Mouse (Mus musculus) CH12.LX (cell line): ENCODE measurements around the gene Hsp90ab1. TPM values are rescaled to one million over a fixed set of nuclear protein-coding genes. Genes with fewer than 3 reads are reported as not detected.
A peak's percentile ranks its signal among the peaks of the same experiment; 100 is the strongest.

ENCODE experiments used
- DNase-seq: peaks from one replicate; pipeline ENCODE4 v3.0.0-alpha.2; 2013; ENCODE audit errors: extremely low read depth
- H3K27ac ChIP-seq: 2 replicates; pipeline ENCODE4 v1.5.1; 2012; ENCODE audit warnings: low read depth, mild to moderate bottlenecking, control low read depth, moderate library complexity; ENCODE audit not compliant: insufficient read depth
- H3K27me3 ChIP-seq: replicated peaks from 2 replicates; pipeline ENCODE3; 2012; ENCODE audit warnings: inconsistent platforms
- H3K36me3 ChIP-seq, 2 experiments: replicated peaks in 1 of 2; 2 replicates each; pipeline versions ENCODE3 to v1.6.1; 2012; ENCODE audit warnings: inconsistent platforms in 1 of 2, low read length in 1 of 2, mild to moderate bottlenecking in 1 of 2, mixed read lengths in 1 of 2, moderate library complexity in 1 of 2; ENCODE audit not compliant: control insufficient read depth in 1 of 2, insufficient read depth in 1 of 2
- H3K4me1 ChIP-seq, 2 experiments: 2 replicates each; pipeline ENCODE4 v1.6.1; 2012; ENCODE audit warnings: inconsistent platforms in 1 of 2, moderate library complexity in 1 of 2; ENCODE audit not compliant: insufficient read depth in 2 of 2, control insufficient read depth in 1 of 2
- H3K4me2 ChIP-seq: 2 replicates; pipeline ENCODE4 v1.6.1; 2012; ENCODE audit warnings: low read depth, mild to moderate bottlenecking, control low read depth; ENCODE audit not compliant: poor library complexity, insufficient read depth, severe bottlenecking
- H3K4me3 ChIP-seq, 3 experiments: fragments of 150-350 bp in 1 of 3; sonication (generic) in 1 of 3; replicated peaks in 1 of 3; 2 replicates each; pipeline versions ENCODE3 to v1.5.1; 2011 to 2012; ENCODE audit warnings: low read depth in 2 of 3, low read length in 2 of 3, mild to moderate bottlenecking in 2 of 3, moderate library complexity in 2 of 3, control low read depth in 1 of 3, improper control_type of control experiment in 1 of 3, inconsistent platforms in 1 of 3, mixed read lengths in 1 of 3; ENCODE audit not compliant: poor library complexity in 1 of 3
- H3K79me2 ChIP-seq: replicated peaks from 2 replicates; pipeline ENCODE4 v1.6.1; 2012; ENCODE audit warnings: mild to moderate bottlenecking, moderate library complexity; ENCODE audit not compliant: control insufficient read depth, poor library complexity, insufficient read depth, severe bottlenecking; ENCODE audit errors: extremely low read depth
- H3K9ac ChIP-seq: 2 replicates; pipeline ENCODE4 v1.6.1; 2012; ENCODE audit warnings: low read depth, mild to moderate bottlenecking, control low read depth, moderate library complexity; ENCODE audit not compliant: insufficient read depth
- H3K9me3 ChIP-seq: replicated peaks from 2 replicates; pipeline ENCODE3; 2012; ENCODE audit warnings: low read length, inconsistent platforms, mixed read lengths
- BHLHE40 ChIP-seq: IDR thresholded peaks from 2 replicates; pipeline ENCODE4 v1.6.1; 2011; ENCODE audit warnings: mild to moderate bottlenecking, low read depth, low read length, improper control_type of control experiment
- CHD1 ChIP-seq: IDR thresholded peaks from 2 replicates; pipeline ENCODE4 v1.6.1; 2012; ENCODE audit warnings: low read depth, low read length, improper control_type of control experiment, inconsistent platforms
- CHD2 ChIP-seq: IDR thresholded peaks from 2 replicates; pipeline ENCODE4 v1.6.1; 2011; ENCODE audit warnings: low read length, improper control_type of control experiment
- CTCF ChIP-seq, 2 experiments: IDR thresholded peaks in 1 of 2; conservative IDR thresholded peaks in 1 of 2; 2 replicates each; pipeline ENCODE4 v1.5.1; 2011 to 2012; ENCODE audit warnings: low read depth in 2 of 2, low read length in 2 of 2, improper control_type of control experiment in 1 of 2, inconsistent platforms in 1 of 2, mild to moderate bottlenecking in 1 of 2, moderate library complexity in 1 of 2
- ELF1 ChIP-seq: IDR thresholded peaks from 2 replicates; pipeline ENCODE4 v1.6.1; 2014; ENCODE audit warnings: low read depth, mild to moderate bottlenecking, inconsistent platforms, low read length, improper control_type of control experiment
- EP300 ChIP-seq: IDR thresholded peaks from 2 replicates; pipeline ENCODE4 v1.6.1; 2011; ENCODE audit warnings: low read length, improper control_type of control experiment
- ETS1 ChIP-seq: conservative IDR thresholded peaks from 2 replicates; pipeline ENCODE4 v1.6.1; 2012; ENCODE audit warnings: low read depth, mild to moderate bottlenecking, inconsistent platforms, low read length, improper control_type of control experiment, moderate library complexity
- GABPA ChIP-seq: IDR thresholded peaks from 2 replicates; pipeline ENCODE4 v1.6.1; 2012; ENCODE audit warnings: low read depth, low read length, improper control_type of control experiment, inconsistent platforms; ENCODE audit not compliant: insufficient replicate concordance
- IRF4 ChIP-seq: IDR thresholded peaks from 2 replicates; pipeline ENCODE4 v1.6.1; 2014; ENCODE audit warnings: low read depth, mild to moderate bottlenecking, inconsistent platforms, low read length, improper control_type of control experiment
- JUN ChIP-seq: IDR thresholded peaks from 2 replicates; pipeline ENCODE4 v1.6.1; 2011; ENCODE audit warnings: low read depth, mild to moderate bottlenecking, low read length, improper control_type of control experiment, moderate library complexity; ENCODE audit not compliant: insufficient read depth
- KAT2A ChIP-seq: IDR thresholded peaks from 2 replicates; pipeline ENCODE4 v1.6.1; 2012; ENCODE audit warnings: low read length, improper control_type of control experiment, inconsistent platforms; ENCODE audit not compliant: insufficient replicate concordance
- MAFK ChIP-seq: IDR thresholded peaks from 2 replicates; pipeline ENCODE4 v1.6.1; 2011; ENCODE audit warnings: low read length, improper control_type of control experiment; ENCODE audit not compliant: insufficient replicate concordance
- MAX ChIP-seq: IDR thresholded peaks from 2 replicates; pipeline ENCODE4 v1.6.1; 2011; ENCODE audit warnings: low read length, improper control_type of control experiment
- MAZ ChIP-seq: IDR thresholded peaks from 2 replicates; pipeline ENCODE4 v1.6.1; 2012; ENCODE audit warnings: low read depth, mild to moderate bottlenecking, inconsistent platforms, low read length, improper control_type of control experiment, moderate library complexity
- MEF2A ChIP-seq: IDR thresholded peaks from 2 replicates; pipeline ENCODE4 v1.6.1; 2014; ENCODE audit warnings: low read depth, mild to moderate bottlenecking, inconsistent platforms, low read length, improper control_type of control experiment, borderline replicate concordance
- MXI1 ChIP-seq: IDR thresholded peaks from 2 replicates; pipeline ENCODE4 v1.6.1; 2011; ENCODE audit warnings: mild to moderate bottlenecking, low read depth, low read length, improper control_type of control experiment
- MYC ChIP-seq: IDR thresholded peaks from 2 replicates; pipeline ENCODE4 v1.6.1; 2011; ENCODE audit warnings: low read depth, mild to moderate bottlenecking, improper control_type of control experiment, low read length
- NELFE ChIP-seq: IDR thresholded peaks from 2 replicates; pipeline ENCODE4 v1.6.1; 2011; ENCODE audit warnings: low read depth, low read length, improper control_type of control experiment
- NRF1 ChIP-seq: IDR thresholded peaks from 2 replicates; pipeline ENCODE4 v1.6.1; 2014; ENCODE audit warnings: low read depth, mild to moderate bottlenecking, inconsistent platforms, low read length, improper control_type of control experiment, moderate library complexity
- PAX5 ChIP-seq: IDR thresholded peaks from 2 replicates; pipeline ENCODE4 v1.6.1; 2012; ENCODE audit warnings: low read length, inconsistent platforms, mixed read lengths
- POLR2A ChIP-seq: IDR thresholded peaks from 2 replicates; pipeline ENCODE4 v1.6.1; 2011; ENCODE audit warnings: low read depth, mild to moderate bottlenecking, improper control_type of control experiment, low read length
- POLR2AphosphoS2 ChIP-seq: IDR thresholded peaks from 2 replicates; pipeline ENCODE4 v1.6.1; 2011; ENCODE audit warnings: low read depth, low read length, improper control_type of control experiment
- RAD21 ChIP-seq: IDR thresholded peaks from 2 replicates; pipeline ENCODE4 v1.6.1; 2011; ENCODE audit warnings: low read depth, mild to moderate bottlenecking, low read length, improper control_type of control experiment, moderate library complexity
- RCOR1 ChIP-seq: conservative IDR thresholded peaks from 2 replicates; pipeline ENCODE4 v1.6.1; 2012; ENCODE audit warnings: low read depth, mild to moderate bottlenecking, inconsistent platforms, low read length, improper control_type of control experiment
- SIN3A ChIP-seq: IDR thresholded peaks from 2 replicates; pipeline ENCODE4 v1.6.1; 2012; ENCODE audit warnings: low read length, improper control_type of control experiment, inconsistent platforms
- SMC3 ChIP-seq: IDR thresholded peaks from 2 replicates; pipeline ENCODE4 v1.6.1; 2011; ENCODE audit warnings: low read depth, low read length, improper control_type of control experiment
- TBP ChIP-seq: conservative IDR thresholded peaks from 2 replicates; pipeline ENCODE4 v1.6.1; 2011; ENCODE audit warnings: low read depth, low read length, improper control_type of control experiment
- TCF12 ChIP-seq: IDR thresholded peaks from 2 replicates; pipeline ENCODE4 v1.6.1; 2014; ENCODE audit warnings: low read depth, mild to moderate bottlenecking, inconsistent platforms, low read length, improper control_type of control experiment
- UBTF ChIP-seq: IDR thresholded peaks from 2 replicates; pipeline ENCODE4 v1.6.1; 2012; ENCODE audit warnings: low read depth, mild to moderate bottlenecking, inconsistent platforms, low read length, improper control_type of control experiment, moderate library complexity
- USF1 ChIP-seq: IDR thresholded peaks from 2 replicates; pipeline ENCODE4 v1.6.1; 2014; ENCODE audit warnings: low read depth, mild to moderate bottlenecking, inconsistent platforms, low read length, improper control_type of control experiment
- ZC3H11A ChIP-seq: IDR thresholded peaks from 2 replicates; pipeline ENCODE4 v1.6.1; 2012; ENCODE audit warnings: low read depth, mild to moderate bottlenecking, inconsistent platforms, low read length, improper control_type of control experiment
- ZKSCAN1 ChIP-seq: IDR thresholded peaks from 2 replicates; pipeline ENCODE4 v1.6.1; 2012; ENCODE audit warnings: low read depth, inconsistent platforms, low read length, improper control_type of control experiment, borderline replicate concordance
- ZMIZ1 ChIP-seq: IDR thresholded peaks from 2 replicates; pipeline ENCODE4 v1.6.1; 2012; ENCODE audit warnings: low read depth, mild to moderate bottlenecking, inconsistent platforms, low read length, improper control_type of control experiment
- ZNF384 ChIP-seq: IDR thresholded peaks from 2 replicates; pipeline ENCODE4 v1.6.1; 2012; ENCODE audit warnings: low read depth, low read length, improper control_type of control experiment, inconsistent platforms
- dilution Hi-C: fragments of 300-500 bp; cut with MboI; formaldehyde crosslinking; loops from 2 replicates; pipeline ENCODE4 v1.14.3; 2020; ENCODE audit warnings: low sequenced_read_pairs; ENCODE audit not compliant: extremely low pct_unique_long_range_greater_than_20kb, extremely low pct_ligation_motif_present
- in situ Hi-C: fragments of 300-500 bp; cut with MboI; formaldehyde crosslinking; loops from 3 replicates; pipeline ENCODE4 v1.14.3; 2019; ENCODE audit warnings: low sequenced_read_pairs, low pct_ligation_motif_present, low pct_unique_long_range_greater_than_20kb, mixed read lengths
- polyA plus RNA-seq: library from polyadenylated mRNA; unstranded; fragments of >175 nt; gene quantifications from 2 replicates; pipeline ENCODE4 v1.2.1, GENCODE M21; 2012; ENCODE audit warnings: low read depth; ENCODE audit not compliant: insufficient read length
- total RNA-seq, 2 experiments: library from RNA; depleted of rRNA; stranded (reverse); fragments of 300-350 nt in 1 of 2; fragments of >200 nt in 1 of 2; gene quantifications; 2 replicates each; pipeline ENCODE4 v1.2.3; 2012 to 2014

The Hsp90ab1 gene
- total and polyA plus RNA-seq, 3 experiments: 790 to 4,858 (median 1,180) TPM

GRCm38 (mm10) chr17:45555452-45556106, 17.5 kb downstream of the Hsp90ab1 start, which contains the start of gene Nfkbie (continued):
- no peak for TF ChIP-seq USF1
- TF ChIP-seq SMC3: no peak
- peak; percentile 30; the same call in 1 of the 2 replicates for TF ChIP-seq MXI1
- no peak for TF ChIP-seq ZC3H11A
- peak; percentile 98 for TF ChIP-seq ELF1
- TF ChIP-seq BHLHE40: no peak
- TF ChIP-seq NELFE: peak; percentile 86
- no peak for TF ChIP-seq JUN
- TF ChIP-seq EP300: 0 out of 2 replicates have a peak, but pooled peaks have one; percentile 45
- TF ChIP-seq MYC: 0 out of 2 replicates have a peak, but pooled peaks have one; percentile 39

GRCm38 (mm10) chr17:45554420-45554819, 18.7 kb downstream of the Hsp90ab1 start:
- dilution Hi-C loops (no loop called here), in situ Hi-C loops (loop anchor here (5.0 kb wide), 1 partner anchor 37 kb away; no protein-coding TSS in a partner anchor)
- H3K4me1 ChIP-seq: peaks cover 14 to 42% of the 10 kb centered on the region in 2 experiments
- peak overlapping the region; percentile 18; the same call in 1 of the 2 replicates for H3K9ac ChIP-seq
- DNase-seq: peak; percentile 80
- H3K27me3 ChIP-seq: no peaks in the 10 kb centered on the region
- H3K79me2 ChIP-seq: peaks cover 33% of the 10 kb centered on the region
- no peaks in the 10 kb centered on the region for H3K9me3 ChIP-seq
- H3K4me2 ChIP-seq: peak overlapping the region; percentile 79
- H3K4me3 ChIP-seq: peak overlapping the region in 1 of 3 experiments; percentile 90
- peaks cover 16 to 30% of the 10 kb centered on the region in 2 experiments for H3K36me3 ChIP-seq
- peak overlapping the region; percentile 65 for H3K27ac ChIP-seq
- TF ChIP-seq UBTF: no peak
- TF ChIP-seq TBP: no peak
- TF ChIP-seq CTCF (conservative IDR thresholded peaks at IDR 0.05 in 1 of 2, IDR thresholded peaks at IDR 0.05 in 1 of 2; ENCODE audit: low read depth in 2 of 2, low read length in 2 of 2): peak in 1 of 2 experiments; percentile 34; a peak in 2 of 4 replicates
- TF ChIP-seq KAT2A: no peak
- TF ChIP-seq ETS1: peak; percentile 69; the same call in 1 of the 2 replicates
- TF ChIP-seq USF1: no peak
- TF ChIP-seq NELFE: peak; percentile 30; the same call in 1 of the 2 replicates
- peak; percentile 76; the same call in 1 of the 2 replicates for TF ChIP-seq MXI1
- TF ChIP-seq RCOR1: no peak
- peak; percentile 39; the same call in 1 of the 2 replicates for TF ChIP-seq MEF2A
- TF ChIP-seq POLR2A: no peak
- no peak; the same call in 1 of the 2 replicates for TF ChIP-seq NRF1
- TF ChIP-seq ZMIZ1: peak; percentile 64; the same call in 1 of the 2 replicates
- peak; percentile 75 for TF ChIP-seq IRF4
- no peak for TF ChIP-seq PAX5
- no peak for TF ChIP-seq POLR2AphosphoS2
- TF ChIP-seq SIN3A: peak; percentile 47; the same call in 1 of the 2 replicates
- TF ChIP-seq CHD1: no peak
- peak; percentile 73 for TF ChIP-seq MAZ
- TF ChIP-seq RAD21: peak; percentile 20
- no peak for TF ChIP-seq GABPA
- no peak for TF ChIP-seq ZKSCAN1
- TF ChIP-seq CHD2: no peak
- TF ChIP-seq EP300: peak; percentile 34; the same call in 1 of the 2 replicates
- peak; percentile 56 for TF ChIP-seq BHLHE40
- no peak for TF ChIP-seq SMC3
- no peak for TF ChIP-seq MAFK
- no peak; the same call in 1 of the 2 replicates for TF ChIP-seq ZNF384
- TF ChIP-seq TCF12: no peak; the same call in 1 of the 2 replicates
- TF ChIP-seq ELF1: peak; percentile 59; the same call in 1 of the 2 replicates
- TF ChIP-seq ZC3H11A: no peak
- TF ChIP-seq MAX: peak; percentile 12; the same call in 1 of the 2 replicates
